Mouse (Mus musculus) 3134 (cell line): ENCODE measurements around the gene Gpr63.
"Not testable (repeated sequence)": the region's sequence is repeated elsewhere in the genome, so short reads cannot be mapped to it uniquely, and the experiment has no call there.

Experiments
- DNase-seq: peaks from one replicate; pipeline ENCODE4 v3.0.0-alpha.2; 2011; ENCODE audit warnings: low spot score; ENCODE audit not compliant: insufficient read length; ENCODE audit errors: extremely low read depth

The Gpr63 gene

GRCm38 (mm10) chr4:25055541-25055940, 89.3 kb downstream of the Gpr63 start:
- DNase-seq = not testable (repeated sequence)
